Mouse (Mus musculus): ENCODE measurements at regions not wholly inside any gene's neighbourhood (a gene's known extent, or its start where the extent isn't known, plus 50 kb on each side); places are given as distances from the start of the nearest gene placed in this dataset.

DNA sequence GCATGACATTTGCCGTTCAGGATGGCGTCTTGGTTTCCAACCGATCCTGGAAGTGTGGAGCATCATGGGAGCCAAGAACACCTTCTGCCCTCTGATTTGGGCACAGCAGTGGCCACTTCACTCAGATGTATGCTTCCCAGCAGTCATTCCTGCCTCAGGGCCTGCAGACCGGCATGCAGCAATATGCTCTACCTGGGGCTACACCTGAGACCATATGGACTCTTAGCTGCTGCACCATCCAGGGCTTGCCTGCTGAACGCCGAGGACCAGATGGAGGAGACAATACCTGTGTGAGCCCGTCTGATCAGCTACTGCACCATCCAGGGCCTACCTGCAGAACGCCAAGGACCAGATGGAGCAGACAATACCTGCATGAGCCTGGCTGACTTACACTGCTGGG lies 209.0 kb downstream of the Rnf144a start:
- TF ChIP-seq CTCF (IDR thresholded peaks at IDR 0.05; ENCODE audit: borderline replicate concordance, extremely low read depth, insufficient read depth, insufficient read length) (no peak), POLR2A (IDR thresholded peaks at IDR 0.05; ENCODE audit: borderline replicate concordance, extremely low read depth, insufficient read depth, insufficient read length, poor library complexity, severe bottlenecking) (no peak)
